Comparison of ENCODE assay signal across 8 mouse cellular contexts in the genomic region with DNA sequence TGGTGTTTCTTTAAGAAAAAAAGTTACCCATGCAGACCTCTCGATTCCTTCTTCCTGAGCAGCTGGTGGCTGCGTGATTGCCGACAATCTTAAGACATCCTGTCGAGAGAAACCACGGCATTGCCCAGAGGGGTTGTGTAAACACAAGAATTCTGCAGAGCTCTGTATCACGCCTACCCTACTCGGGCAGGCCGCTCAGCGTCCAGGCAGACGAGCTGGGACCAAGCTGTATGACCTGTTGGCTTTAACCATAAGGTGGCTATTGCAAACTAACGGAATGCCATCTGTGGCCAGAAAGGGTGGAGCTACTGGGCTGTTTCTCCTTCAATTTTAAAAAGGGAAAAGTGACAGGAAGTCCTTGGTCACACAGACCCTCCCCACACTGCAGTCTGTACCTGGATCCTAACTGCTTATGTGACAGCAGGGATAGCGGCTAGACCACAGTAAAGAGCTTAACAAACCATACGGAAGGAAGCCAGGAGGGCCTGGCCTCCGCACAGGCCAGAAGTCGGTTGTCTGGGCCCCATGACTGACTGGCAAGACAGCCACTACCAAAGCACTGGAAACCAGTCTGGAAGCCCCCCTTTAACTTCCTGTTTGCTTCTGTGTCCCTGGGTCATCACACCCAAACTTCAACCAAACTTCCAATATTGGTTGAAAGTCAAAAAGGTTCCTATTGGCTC. TPM values are rescaled to one million over a fixed set of nuclear protein-coding genes. Genes with fewer than 3 reads are reported as not detected.
DNase-seq lines count a peak whose midpoint lies in the region; ATAC-seq lines count a peak whose summit lies in the region.

No protein-coding gene starts in this region.

- WGBS in heart, embryonic 11.5 days (ENCODE audit: insufficient replicate concordance), result 27% methylated on average over 15 of the region's 15 CpGs

- no peaks in the 10 kb centered on the region for H3K9me3 ChIP-seq in heart, embryonic 11.5 days (replicated peaks; ENCODE audit: control insufficient read depth, low read length)

- no peaks in the 10 kb centered on the region for H3K36me3 ChIP-seq in heart, embryonic 11.5 days (ENCODE audit: control insufficient read depth, insufficient read depth, low read length)

- peaks cover 15% of the 10 kb centered on the region for H3K4me1 ChIP-seq in heart, embryonic 11.5 days (ENCODE audit: control insufficient read depth, insufficient read depth, low read length)

- no peak for ATAC-seq in heart, embryonic 11.5 days (replicated peaks; ENCODE audit: insufficient number of reproducible peaks, low FRiP score, low TSS enrichment)
- ATAC-seq in erythroblast, adult 5-6 weeks (replicated peaks; ENCODE audit: low FRiP score, poor library complexity, severe bottlenecking), result no peak
- ATAC-seq in cerebellum, adult (ENCODE audit: insufficient number of reproducible peaks, low FRiP score, low TSS enrichment), result no peak

- H3K27ac ChIP-seq in heart, embryonic 11.5 days (ENCODE audit: low read depth, low read length), result peak overlapping the region; percentile 74

- peak; percentile 28 to 40 for DNase-seq in spleen, postnatal 36 days (ENCODE audit: low spot score in 2 of 2)
- DNase-seq in spleen, postnatal 4 days (ENCODE audit: low spot score in 2 of 2), result no peak
- DNase-seq in kidney, postnatal 10 days, result peak; percentile 62
- DNase-seq in lung, postnatal 4 days, result peak; percentile 71 to 88
- no peak for DNase-seq in cerebellum, adult 8-10 months

- H3K27me3 ChIP-seq in heart, embryonic 11.5 days (ENCODE audit: control insufficient read depth, insufficient read depth, low read length), result no peaks in the 10 kb centered on the region

- peak overlapping the region; percentile 10 for H3K4me2 ChIP-seq in heart, embryonic 11.5 days

- H3K9ac ChIP-seq in heart, embryonic 11.5 days (ENCODE audit: low read depth, low read length), result no peak overlapping the region

- no peak overlapping the region for H3K4me3 ChIP-seq in heart, embryonic 11.5 days (ENCODE audit: low read depth, low read length)

RNA-seq across cellular contexts. Expression of gene P2rx4, which starts 24.8 kb away (rescaled TPM):
- polyA plus RNA-seq in heart, embryonic 11.5 days (2014; fragmentation: Nextera tagmentation; extraction: Ambion mirVana), result 13.1 and 13.8 TPM in 2 replicates
- 7.9 and 20.8 TPM in 2 replicates for total RNA-seq in erythroblast, adult 5-6 weeks (2015; ENCODE audit: low replicate concordance)
- total RNA-seq in erythroblast, adult 5-6 weeks (2017; ENCODE audit: low replicate concordance), result 5.0 and 8.6 TPM in 2 replicates

RNA-seq across cellular contexts. Expression of gene Camkk2, which starts 47.1 kb away (rescaled TPM):
- polyA plus RNA-seq in heart, embryonic 11.5 days (2014; fragmentation: Nextera tagmentation; extraction: Ambion mirVana), result 8.7 and 14.0 TPM in 2 replicates
- total RNA-seq in erythroblast, adult 5-6 weeks (2015; ENCODE audit: low replicate concordance), result 10.9 and 24.0 TPM in 2 replicates
- total RNA-seq in erythroblast, adult 5-6 weeks (2017; ENCODE audit: low replicate concordance), result 12.8 and 21.6 TPM in 2 replicates

Comparison
In these comparisons a context has a peak if more than half of its experiments do, and no peak if none do; other contexts are left out.
1. DNase-seq: peak in spleen, postnatal 36 days (2 of 2), kidney, postnatal 10 days (single experiment) and lung, postnatal 4 days (2 of 2); none in spleen, postnatal 4 days (0 of 2) and cerebellum, adult 8-10 months (single experiment).